Mouse (Mus musculus) heart, postnatal 0 days (tissue): ENCODE measurements around the gene Dmkn. TPM values are rescaled to one million over a fixed set of nuclear protein-coding genes. Genes with fewer than 3 reads are reported as not detected.

Experiments used
- ATAC-seq: fragments of 200-750 bp; cut with Nextera tagmentation; 2 replicates; pipeline ENCODE4 v1.8.0; 2017; ENCODE audit warnings: low read depth, moderate number of reproducible peaks, moderate library complexity; ENCODE audit not compliant: insufficient read depth
- DNase-seq: peaks from one replicate; pipeline ENCODE4 v3.0.0-alpha.2; 2016; ENCODE audit warnings: low spot score
- H3K27ac ChIP-seq: fragments of 300-500 bp; sonication (generic); 2 replicates; pipeline ENCODE4 v1.5.1; 2014; ENCODE audit warnings: low read depth, mild to moderate bottlenecking
- H3K27me3 ChIP-seq: fragments of 300-500 bp; sonication (generic); 2 replicates; pipeline ENCODE4 v1.6.1; 2014; ENCODE audit warnings: low read length, mixed read lengths; ENCODE audit not compliant: control insufficient read depth, insufficient read depth
- H3K36me3 ChIP-seq: fragments of 300-500 bp; sonication (generic); replicated peaks from 2 replicates; pipeline ENCODE4 v1.6.1; 2014; ENCODE audit warnings: low read length, mixed read lengths; ENCODE audit not compliant: control insufficient read depth, insufficient read depth
- H3K4me1 ChIP-seq: fragments of 300-500 bp; sonication (generic); 2 replicates; pipeline ENCODE4 v1.6.1; 2014; ENCODE audit warnings: antibody characterized with exemption; ENCODE audit not compliant: control insufficient read depth, insufficient read depth
- H3K4me2 ChIP-seq: fragments of 300-500 bp; sonication (generic); 2 replicates; pipeline ENCODE4 v1.6.1; 2014; ENCODE audit warnings: low read depth, mild to moderate bottlenecking, low read length, moderate library complexity
- H3K4me3 ChIP-seq: fragments of 300-500 bp; sonication (generic); 2 replicates; pipeline ENCODE4 v1.5.1; 2014; ENCODE audit warnings: low read depth, low read length
- H3K9ac ChIP-seq: fragments of 300-500 bp; sonication (generic); replicated peaks from 2 replicates; pipeline ENCODE4 v1.6.1; 2014; ENCODE audit warnings: low read depth, low read length, mixed read lengths
- H3K9me3 ChIP-seq: fragments of 300-500 bp; sonication (generic); replicated peaks from 2 replicates; pipeline ENCODE4 v1.6.1; 2016; ENCODE audit warnings: low read length; ENCODE audit not compliant: control insufficient read depth
- CTCF ChIP-seq: IDR thresholded peaks from 2 replicates; pipeline ENCODE4 v1.5.1; 2016; ENCODE audit warnings: antibody characterized with exemption, control low read depth, low read depth
- EP300 ChIP-seq: IDR thresholded peaks from 2 replicates; pipeline ENCODE4 v1.6.1; 2016; ENCODE audit warnings: antibody characterized with exemption, low read depth
- WGBS: fragments of 180-500 bp; shearing (Covaris S2); extraction: QIAGEN DNeasy Blood & Tissue Kit; methylation state at CpG from one replicate; pipeline ENCODE4 v1.1.7; 2014; 5-methylcytosine and 5-hydroxymethylcytosine counted together
- polyA plus RNA-seq: library from polyadenylated mRNA; unstranded; fragments of >200 nt; fragmentation: Nextera tagmentation; extraction: Ambion mirVana; gene quantifications from 2 replicates; pipeline ENCODE4 v1.2.1, GENCODE M21; 2015
- total RNA-seq: library from RNA; depleted of rRNA; stranded (reverse); fragments of >200 nt; gene quantifications from 2 replicates; pipeline ENCODE4 v1.2.3, GENCODE M21; 2014; ENCODE audit warnings: low replicate concordance

Dmkn gene
- total and polyA plus RNA-seq, 2 experiments from 2014 or later: 8.1 to 10.4 TPM

DNA sequence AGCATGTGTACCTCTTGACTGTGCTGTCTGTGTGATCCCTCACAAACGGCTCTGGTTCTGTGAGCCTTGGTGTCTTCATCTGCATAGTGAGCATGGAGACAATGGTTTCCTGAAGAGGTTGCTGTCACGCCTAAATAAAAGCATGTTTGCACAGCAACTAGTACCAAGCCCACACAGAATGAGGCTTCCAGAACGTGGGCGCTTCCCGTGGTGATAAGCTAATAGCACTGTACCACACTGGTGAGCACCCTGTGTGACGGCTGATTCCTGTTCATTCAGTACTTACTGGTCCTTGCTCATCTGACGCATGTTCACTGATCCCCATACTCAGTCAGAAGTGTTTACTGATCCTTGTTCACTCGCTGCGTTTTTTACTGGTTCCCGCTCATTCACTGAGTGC lies 26.6 kb downstream of the Dmkn start:
- 69% methylated on average over 10 of the region's 10 CpGs for WGBS
- H3K4me1 ChIP-seq: no peaks in the 10 kb centered on the region
- no peak overlapping the region for H3K27ac ChIP-seq
- H3K27me3 ChIP-seq: peaks cover 13% of the 10 kb centered on the region; the same call in 1 of the 2 replicates
- ATAC-seq (no peak), DNase-seq (no peak)
- no peaks in the 10 kb centered on the region for H3K9me3 ChIP-seq
- TF ChIP-seq CTCF: no peak
- no peak for TF ChIP-seq EP300
- H3K9ac ChIP-seq: no peak overlapping the region
- H3K36me3 ChIP-seq: no peaks in the 10 kb centered on the region
- H3K4me2 ChIP-seq: no peak overlapping the region
- no peak overlapping the region for H3K4me3 ChIP-seq

DNA sequence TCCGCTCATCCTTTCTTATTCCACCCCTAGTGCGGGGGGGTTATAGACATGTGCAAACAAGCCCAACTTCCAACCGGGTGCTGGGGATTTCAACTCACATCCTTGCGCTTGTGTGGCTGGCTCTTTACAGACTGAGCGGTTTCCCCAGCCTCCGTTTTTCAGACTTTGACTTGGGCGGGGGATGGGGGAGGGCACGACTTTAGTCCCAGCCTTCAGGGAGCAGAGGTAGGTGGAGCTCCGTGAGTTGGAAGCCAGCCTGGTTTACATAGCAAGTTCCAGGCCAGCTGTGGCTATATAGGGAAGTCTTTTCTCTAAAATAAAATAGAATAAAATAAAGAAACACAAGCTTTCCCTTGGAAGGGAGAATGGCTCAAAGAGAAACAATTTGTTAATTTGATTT lies 28.4 kb downstream of the Dmkn start:
- no peak for ATAC-seq
- no peak overlapping the region for H3K27ac ChIP-seq

DNA sequence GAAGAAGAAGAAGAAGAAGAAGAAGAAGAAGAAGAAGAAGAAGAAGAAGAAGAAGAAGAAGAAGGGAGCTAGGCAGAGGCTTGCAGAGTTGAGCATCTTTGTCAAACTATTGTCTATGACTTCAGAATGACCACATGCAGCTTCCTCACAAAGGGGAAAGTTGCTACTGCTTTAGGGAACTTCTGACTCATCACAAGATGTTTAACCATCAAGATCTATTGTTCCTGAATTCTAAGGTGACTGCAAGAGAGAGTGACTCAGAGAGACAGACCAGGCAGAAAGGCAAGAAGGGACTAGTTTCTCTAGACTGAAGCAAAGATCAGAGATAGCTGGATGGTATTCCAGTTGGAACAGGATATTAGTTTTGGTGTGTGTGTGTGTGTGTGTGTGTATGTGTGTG lies 31.4 kb downstream of the Dmkn start:
- no peak overlapping the region for H3K9ac ChIP-seq

More for the DNA sequence above, 28.4 kb downstream of the Dmkn start:
- Histone ChIP-seq H3K4me3 (no peak overlapping the region), H3K27me3 (peaks cover 13% of the 10 kb centered on the region; the same call in 1 of the 2 replicates), H3K9ac (no peak overlapping the region), H3K36me3 (no peaks in the 10 kb centered on the region), H3K9me3 (no peaks in the 10 kb centered on the region), H3K4me1 (no peaks in the 10 kb centered on the region), H3K4me2 (no peak overlapping the region)
- TF ChIP-seq CTCF (no peak), EP300 (no peak)
- no peak for DNase-seq
- 18% methylated on average over 9 of the region's 9 CpGs for WGBS

DNA sequence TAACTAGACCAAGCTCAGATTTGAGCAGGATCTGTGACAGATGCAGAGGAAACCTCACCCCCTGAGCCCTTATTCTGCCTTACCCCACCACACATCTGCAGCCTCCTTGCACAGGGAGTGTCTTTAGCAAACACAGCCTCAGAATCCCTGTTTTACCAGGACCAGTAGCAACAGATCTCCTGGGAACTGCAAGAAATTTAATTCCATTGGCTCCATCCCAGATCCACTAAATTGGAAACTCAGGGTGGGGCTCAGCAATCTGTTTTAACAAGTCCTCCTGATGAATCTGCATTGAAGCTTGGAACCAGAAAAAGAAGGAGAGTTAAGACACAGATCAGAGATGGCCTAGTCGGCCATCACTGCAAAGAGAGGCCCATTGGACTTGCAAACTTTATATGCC lies 33.2 kb downstream of the Dmkn start:
- peaks cover 11% of the 10 kb centered on the region for H3K9me3 ChIP-seq
- H3K27me3 ChIP-seq: 0 out of 2 replicates have a peak, but pooled peaks cover 2% of the 10 kb centered on the region
- H3K36me3 ChIP-seq: no peaks in the 10 kb centered on the region
- H3K27ac ChIP-seq: no peak overlapping the region
- ATAC-seq (no peak), DNase-seq (no peak)
- no peak overlapping the region for H3K4me3 ChIP-seq
- H3K9ac ChIP-seq: no peak overlapping the region
- TF ChIP-seq EP300: no peak
- TF ChIP-seq CTCF: no peak
- H3K4me2 ChIP-seq: no peak overlapping the region
- H3K4me1 ChIP-seq: no peaks in the 10 kb centered on the region
- WGBS: 79% methylated on average over 1 of the region's 1 CpGs

More for the DNA sequence above, 31.4 kb downstream of the Dmkn start:
- no peaks in the 10 kb centered on the region for H3K4me1 ChIP-seq
- no peak overlapping the region for H3K4me2 ChIP-seq
- peaks cover 3% of the 10 kb centered on the region; the same call in 1 of the 2 replicates for H3K9me3 ChIP-seq
- no peak for ATAC-seq
- TF ChIP-seq CTCF (no peak), EP300 (no peak)
- DNase-seq: no peak
- H3K27me3 ChIP-seq: 0 out of 2 replicates have a peak, but pooled peaks cover 3% of the 10 kb centered on the region
- no peak overlapping the region for H3K27ac ChIP-seq
- H3K4me3 ChIP-seq: no peak overlapping the region
- no peaks in the 10 kb centered on the region for H3K36me3 ChIP-seq

DNA sequence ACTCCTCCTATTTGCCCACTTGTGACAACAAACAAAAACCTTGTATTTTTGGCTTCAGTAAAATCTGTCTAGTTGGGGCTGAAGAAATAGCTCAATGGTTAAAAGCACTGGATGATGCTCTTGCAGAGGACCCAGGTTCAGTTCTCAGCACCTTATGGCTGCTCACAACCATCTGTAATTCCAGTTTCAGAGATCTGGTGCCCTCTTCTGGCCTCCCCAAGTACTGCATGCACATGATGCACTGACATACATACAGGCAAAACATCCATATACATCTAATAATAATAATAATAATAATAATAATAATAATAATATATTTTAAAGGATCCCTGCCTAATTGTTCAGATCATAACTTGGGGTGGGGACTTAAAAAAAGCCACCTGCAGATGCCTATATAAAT lies 37.1 kb downstream of the Dmkn start:
- Histone ChIP-seq H3K36me3 (no peaks in the 10 kb centered on the region), H3K27ac (no peak overlapping the region), H3K4me3 (no peak overlapping the region), H3K4me2 (no peak overlapping the region), H3K9me3 (peaks cover 11% of the 10 kb centered on the region), H3K4me1 (no peaks in the 10 kb centered on the region), H3K27me3 (no peaks in the 10 kb centered on the region), H3K9ac (no peak overlapping the region)
- ATAC-seq (no peak), DNase-seq (no peak)
- TF ChIP-seq CTCF: no peak
- no peak for TF ChIP-seq EP300

DNA sequence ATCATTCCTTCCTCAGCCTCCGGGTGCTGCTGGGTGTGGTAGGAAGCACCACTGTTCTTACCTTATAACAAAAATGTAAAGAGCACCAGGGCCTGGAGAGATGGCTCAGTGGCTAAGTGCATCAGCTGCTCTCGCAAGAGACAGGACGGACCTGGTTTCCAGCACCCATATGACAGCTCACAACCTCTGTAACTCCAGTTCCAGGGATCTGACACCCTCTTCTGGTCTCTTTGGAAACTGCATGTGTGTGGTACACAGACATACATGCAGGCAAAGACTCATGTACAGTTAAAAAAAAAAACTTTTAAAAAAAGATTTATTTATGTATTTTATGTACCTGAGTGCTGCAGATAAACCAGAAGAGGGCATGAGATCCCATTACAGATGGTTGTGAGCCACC lies 39.7 kb downstream of the Dmkn start:
- Histone ChIP-seq H3K4me3 (no peak overlapping the region), H3K9me3 (peaks cover 11% of the 10 kb centered on the region), H3K27me3 (no peaks in the 10 kb centered on the region), H3K4me2 (no peak overlapping the region), H3K4me1 (no peaks in the 10 kb centered on the region), H3K27ac (no peak overlapping the region), H3K36me3 (no peaks in the 10 kb centered on the region), H3K9ac (no peak overlapping the region)
- TF ChIP-seq CTCF: no peak
- no peak for TF ChIP-seq EP300
- DNase-seq (no peak), ATAC-seq (no peak)
- WGBS: 89% methylated on average over 3 of the region's 3 CpGs
